Mouse (Mus musculus): ENCODE data around the gene Nfib. TPM values are rescaled to one million over a fixed set of nuclear protein-coding genes. Genes with fewer than 3 reads are reported as not detected.

The Nfib gene
- polyA plus RNA-seq, 1 experiment from 2014 or later: 52.1 TPM

GRCm38 (mm10) chr4:82426224-82426623 is 279.3 kb downstream of the Nfib start:
- H3K27ac ChIP-seq (ENCODE audit: low read length): peak overlapping the region; percentile 4; the same call in 1 of the 2 replicates
- DNase-seq (ENCODE audit: low spot score) (peak; percentile 71), ATAC-seq (peak; percentile 80)
- H3K4me2 ChIP-seq (replicated peaks; ENCODE audit: low read depth, low read length): no peak overlapping the region
- peak; percentile 95 for TF ChIP-seq EP300 (IDR thresholded peaks at IDR 0.05)
- no peak for TF ChIP-seq CTCF (IDR thresholded peaks at IDR 0.05)
- WGBS: 63% methylated on average over 4 of the region's 4 CpGs
- no peak overlapping the region for H3K4me3 ChIP-seq (ENCODE audit: low read depth, low read length)
- peaks cover 17% of the 10 kb centered on the region for H3K4me1 ChIP-seq (ENCODE audit: insufficient read depth, low read depth, low read length)
- H3K9ac ChIP-seq (replicated peaks; ENCODE audit: low read depth): no peak overlapping the region
- H3K9me3 ChIP-seq (ENCODE audit: low read length): no peaks in the 10 kb centered on the region
- no peaks in the 10 kb centered on the region for H3K27me3 ChIP-seq (replicated peaks; ENCODE audit: insufficient read depth, low read length)
- no peaks in the 10 kb centered on the region for H3K36me3 ChIP-seq (ENCODE audit: insufficient read depth, low read length)

GRCm38 (mm10) chr4:82418241-82418640 is 287.3 kb downstream of the Nfib start:
- 40% methylated on average over 4 of the region's 4 CpGs for WGBS
- TF ChIP-seq EP300 (IDR thresholded peaks at IDR 0.05): no peak
- TF ChIP-seq CTCF (IDR thresholded peaks at IDR 0.05): no peak
- no peak overlapping the region for H3K4me3 ChIP-seq (ENCODE audit: low read depth, low read length)
- H3K27ac ChIP-seq (ENCODE audit: low read length): 0 out of 2 replicates have a peak overlapping the region, but pooled peaks have one; percentile 7
- H3K9me3 ChIP-seq (ENCODE audit: low read length): no peaks in the 10 kb centered on the region
- H3K27me3 ChIP-seq (replicated peaks; ENCODE audit: insufficient read depth, low read length): no peaks in the 10 kb centered on the region
- H3K4me2 ChIP-seq (replicated peaks; ENCODE audit: low read depth, low read length): no peak overlapping the region
- ATAC-seq: no peak
- H3K9ac ChIP-seq (replicated peaks; ENCODE audit: low read depth): no peak overlapping the region
- peaks cover 11% of the 10 kb centered on the region; the same call in 1 of the 2 replicates for H3K4me1 ChIP-seq (ENCODE audit: insufficient read depth, low read depth, low read length)
- no peak for DNase-seq (ENCODE audit: low spot score)
- H3K36me3 ChIP-seq (ENCODE audit: insufficient read depth, low read length): no peaks in the 10 kb centered on the region

GRCm38 (mm10) chr4:82415817-82416216 is 289.7 kb downstream of the Nfib start:
- H3K27ac ChIP-seq (ENCODE audit: low read length): 0 out of 2 replicates have a peak overlapping the region, but pooled peaks have one; percentile 20
- peak; percentile 57 for ATAC-seq
- WGBS: 36% methylated on average over 4 of the region's 4 CpGs

GRCm38 (mm10) chr4:82412651-82413050 is 292.9 kb downstream of the Nfib start:
- no peak overlapping the region for H3K9ac ChIP-seq (replicated peaks; ENCODE audit: low read depth)

More at GRCm38 (mm10) chr4:82415817-82416216, 289.7 kb downstream of the Nfib start:
- Histone ChIP-seq H3K4me1 (ENCODE audit: insufficient read depth, low read depth, low read length) (peaks cover 21% of the 10 kb centered on the region), H3K36me3 (ENCODE audit: insufficient read depth, low read length) (no peaks in the 10 kb centered on the region), H3K9me3 (ENCODE audit: low read length) (no peaks in the 10 kb centered on the region), H3K9ac (replicated peaks; ENCODE audit: low read depth) (no peak overlapping the region), H3K4me3 (ENCODE audit: low read depth, low read length) (no peak overlapping the region), H3K4me2 (replicated peaks; ENCODE audit: low read depth, low read length) (no peak overlapping the region), H3K27me3 (replicated peaks; ENCODE audit: insufficient read depth, low read length) (no peaks in the 10 kb centered on the region)
- DNase-seq (ENCODE audit: low spot score): no peak
- TF ChIP-seq CTCF (IDR thresholded peaks at IDR 0.05) (no peak), EP300 (IDR thresholded peaks at IDR 0.05) (no peak)

GRCm38 (mm10) chr4:82411965-82412364 is 293.6 kb downstream of the Nfib start:
- no peak for TF ChIP-seq CTCF (IDR thresholded peaks at IDR 0.05)
- no peak for TF ChIP-seq EP300 (IDR thresholded peaks at IDR 0.05)
- H3K27ac ChIP-seq (ENCODE audit: low read length): peak overlapping the region; percentile 40; the same call in 1 of the 2 replicates
- no peaks in the 10 kb centered on the region for H3K9me3 ChIP-seq (ENCODE audit: low read length)
- no peaks in the 10 kb centered on the region for H3K36me3 ChIP-seq (ENCODE audit: insufficient read depth, low read length)
- ATAC-seq: no peak
- no peak overlapping the region for H3K4me3 ChIP-seq (ENCODE audit: low read depth, low read length)
- DNase-seq (ENCODE audit: low spot score): peak; percentile 53
- H3K27me3 ChIP-seq (replicated peaks; ENCODE audit: insufficient read depth, low read length): no peaks in the 10 kb centered on the region
- 13% methylated on average over 5 of the region's 5 CpGs for WGBS
- 0 out of 2 replicates have a peak overlapping the region, but pooled peaks have one; percentile 8 for H3K4me2 ChIP-seq (replicated peaks; ENCODE audit: low read depth, low read length)
- peaks cover 17% of the 10 kb centered on the region for H3K4me1 ChIP-seq (ENCODE audit: insufficient read depth, low read depth, low read length)
- H3K9ac ChIP-seq (replicated peaks; ENCODE audit: low read depth): no peak overlapping the region

More at GRCm38 (mm10) chr4:82412651-82413050, 292.9 kb downstream of the Nfib start:
- H3K9me3 ChIP-seq (ENCODE audit: low read length): no peaks in the 10 kb centered on the region
- peak overlapping the region; percentile 51 for H3K27ac ChIP-seq (ENCODE audit: low read length)
- no peak for ATAC-seq
- peaks cover 17% of the 10 kb centered on the region for H3K4me1 ChIP-seq (ENCODE audit: insufficient read depth, low read depth, low read length)
- no peaks in the 10 kb centered on the region for H3K36me3 ChIP-seq (ENCODE audit: insufficient read depth, low read length)
- no peak overlapping the region for H3K4me3 ChIP-seq (ENCODE audit: low read depth, low read length)
- WGBS: 66% methylated on average over 7 of the region's 7 CpGs
- H3K4me2 ChIP-seq (replicated peaks; ENCODE audit: low read depth, low read length): no peak overlapping the region
- no peaks in the 10 kb centered on the region for H3K27me3 ChIP-seq (replicated peaks; ENCODE audit: insufficient read depth, low read length)
- TF ChIP-seq CTCF (IDR thresholded peaks at IDR 0.05) (no peak), EP300 (IDR thresholded peaks at IDR 0.05) (no peak)
- DNase-seq (ENCODE audit: low spot score): no peak

GRCm38 (mm10) chr4:82408463-82409404 is 296.8 kb downstream of the Nfib start:
- Histone ChIP-seq H3K27me3 (replicated peaks; ENCODE audit: insufficient read depth, low read length) (no peaks in the 10 kb centered on the region), H3K9ac (replicated peaks; ENCODE audit: low read depth) (no peak overlapping the region), H3K4me1 (ENCODE audit: insufficient read depth, low read depth, low read length) (peaks cover 22% of the 10 kb centered on the region), H3K9me3 (ENCODE audit: low read length) (no peaks in the 10 kb centered on the region), H3K36me3 (ENCODE audit: insufficient read depth, low read length) (no peaks in the 10 kb centered on the region), H3K4me3 (ENCODE audit: low read depth, low read length) (no peak overlapping the region), H3K27ac (ENCODE audit: low read length) (peak overlapping the region; percentile 39; the same call in 1 of the 2 replicates), H3K4me2 (replicated peaks; ENCODE audit: low read depth, low read length) (no peak overlapping the region)
- WGBS: 55% methylated on average over 22 of the region's 22 CpGs
- TF ChIP-seq EP300 (IDR thresholded peaks at IDR 0.05) (no peak), CTCF (IDR thresholded peaks at IDR 0.05) (no peak)
- ATAC-seq (no peak), DNase-seq (ENCODE audit: low spot score) (peak; percentile 45)

Measured in lung, postnatal 0 days (tissue).